Mouse (Mus musculus) right cerebral cortex, postnatal 36 days (tissue): ENCODE data around the gene Hectd4.
"Not testable (repeated sequence)": the region's sequence is repeated elsewhere in the genome, so short reads cannot be mapped to it uniquely, and the experiment has no call there.

Experiments used
- DNase-seq, 2 experiments: peaks; one replicate each; pipeline ENCODE4 v3.0.0; 2022; ENCODE audit warnings: low spot score in 2 of 2, mixed read lengths in 1 of 2

The Hectd4 gene

DNA sequence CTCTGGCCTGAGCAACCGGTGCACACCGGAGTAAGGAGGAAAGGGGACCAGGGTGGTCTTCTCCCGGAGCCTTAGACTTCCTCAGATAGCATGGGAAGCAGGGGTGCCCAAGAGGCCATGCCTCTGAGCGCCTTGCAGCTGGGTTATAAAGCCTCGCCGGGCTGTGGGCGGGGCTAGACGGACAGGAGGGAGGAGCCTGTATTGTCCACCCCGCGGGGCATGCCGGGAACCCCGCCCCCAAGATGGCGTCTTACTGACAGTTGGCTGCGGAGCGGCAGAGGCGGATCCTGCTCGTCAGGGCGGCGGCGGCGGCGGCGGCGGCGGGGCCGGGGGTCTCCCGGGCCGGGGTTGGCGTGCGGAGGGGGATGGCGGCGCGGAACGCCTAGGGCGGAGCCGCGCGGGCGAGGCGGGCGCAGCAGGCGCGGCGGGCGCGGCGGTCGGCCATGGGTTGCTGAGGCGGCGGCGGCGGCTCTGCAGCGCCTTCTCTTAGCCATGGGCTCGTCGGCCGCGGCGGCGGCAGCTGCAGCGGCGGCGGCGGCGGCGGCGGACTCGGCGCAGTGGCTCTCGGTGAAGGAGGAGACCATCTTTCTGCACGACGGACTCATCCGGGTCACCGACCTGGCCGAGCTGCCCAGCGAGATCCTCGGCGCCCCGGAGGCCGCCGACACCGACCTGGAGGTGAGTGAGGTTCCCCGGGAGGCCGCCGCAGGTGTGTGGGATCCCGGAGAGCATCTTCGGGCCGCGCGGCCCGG lies at the start of gene Hectd4:
TSS of gene Hectd4 (plus strand) at position 240 of the 752 bp plus-strand sequence.
- peak; percentile 89 to 94 for DNase-seq

DNA sequence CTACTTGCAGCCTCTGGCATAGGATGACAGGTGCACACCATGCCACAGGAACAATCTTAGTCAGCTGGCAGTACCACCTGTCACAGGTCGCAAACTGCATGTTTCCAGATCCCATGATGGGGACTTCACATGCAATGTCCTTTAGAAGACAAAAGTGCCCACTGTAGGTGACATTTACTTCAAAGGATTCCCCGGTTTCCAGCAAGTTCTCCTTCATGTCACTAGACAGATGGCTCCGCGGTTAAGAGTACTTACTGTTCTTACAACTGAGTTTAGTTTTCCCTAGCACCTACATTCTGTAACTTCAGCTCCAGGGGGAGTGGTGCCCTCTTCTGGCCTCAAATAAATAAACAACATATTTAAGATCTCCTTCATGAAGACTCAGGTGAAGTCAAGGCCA lies 47.2 kb upstream of the Hectd4 start:
- no peak for DNase-seq

GRCm38 (mm10) chr5:121179077-121179857 lies 40.8 kb upstream of the Hectd4 start:
- DNase-seq, result no peak

- no peak for DNase-seq
These were observed 36.8 kb upstream of the Hectd4 start for GRCm38 (mm10) chr5:121183269-121183668.

- no peak for DNase-seq
These were observed 35.6 kb upstream of the Hectd4 start for GRCm38 (mm10) chr5:121184375-121184774.

- no peak for DNase-seq
These were observed 35.0 kb upstream of the Hectd4 start for GRCm38 (mm10) chr5:121184945-121185551.

DNA sequence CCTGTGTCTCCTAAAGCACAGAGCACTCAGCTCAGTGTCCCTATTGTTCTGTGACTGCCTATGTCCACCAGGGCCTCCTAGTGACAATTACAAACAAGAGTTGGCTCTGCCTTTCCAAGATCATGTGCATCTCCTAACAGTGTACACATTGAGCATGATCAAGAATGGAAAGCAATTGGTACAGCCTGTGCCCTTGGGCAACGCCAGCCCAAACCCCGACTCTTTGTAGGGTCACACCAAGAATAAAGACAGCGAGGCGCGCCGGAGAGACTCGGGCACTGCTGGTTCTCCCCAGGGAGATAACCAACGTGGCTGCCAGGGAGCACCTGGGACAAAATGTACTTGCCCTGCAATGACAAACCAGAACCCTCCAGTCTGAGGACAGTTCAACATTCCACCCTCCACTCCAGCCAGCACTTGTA lies 32.4 kb upstream of the Hectd4 start:
- DNase-seq, result no peak

DNA sequence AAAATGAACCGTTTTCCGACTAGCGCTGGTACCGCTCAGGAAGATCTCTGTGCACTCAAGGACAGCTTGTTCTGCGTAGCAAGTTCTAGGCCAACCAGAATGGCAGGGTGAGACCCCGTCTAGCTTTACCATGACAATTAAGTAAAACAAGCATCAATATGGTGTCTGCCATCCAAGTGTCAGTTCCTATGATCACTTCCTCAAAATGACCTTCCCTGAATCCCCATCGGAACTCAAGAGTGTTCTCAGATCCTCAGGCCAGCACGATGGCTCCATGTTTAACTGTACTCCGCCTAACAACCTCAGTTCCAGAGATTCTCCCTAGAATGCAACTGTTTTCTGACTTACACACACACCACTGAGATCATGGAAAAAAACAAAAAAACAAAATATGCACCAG lies 31.8 kb upstream of the Hectd4 start:
- DNase-seq, result no peak

- DNase-seq, result no peak
These were observed 30.8 kb upstream of the Hectd4 start for GRCm38 (mm10) chr5:121189182-121189581.

DNA sequence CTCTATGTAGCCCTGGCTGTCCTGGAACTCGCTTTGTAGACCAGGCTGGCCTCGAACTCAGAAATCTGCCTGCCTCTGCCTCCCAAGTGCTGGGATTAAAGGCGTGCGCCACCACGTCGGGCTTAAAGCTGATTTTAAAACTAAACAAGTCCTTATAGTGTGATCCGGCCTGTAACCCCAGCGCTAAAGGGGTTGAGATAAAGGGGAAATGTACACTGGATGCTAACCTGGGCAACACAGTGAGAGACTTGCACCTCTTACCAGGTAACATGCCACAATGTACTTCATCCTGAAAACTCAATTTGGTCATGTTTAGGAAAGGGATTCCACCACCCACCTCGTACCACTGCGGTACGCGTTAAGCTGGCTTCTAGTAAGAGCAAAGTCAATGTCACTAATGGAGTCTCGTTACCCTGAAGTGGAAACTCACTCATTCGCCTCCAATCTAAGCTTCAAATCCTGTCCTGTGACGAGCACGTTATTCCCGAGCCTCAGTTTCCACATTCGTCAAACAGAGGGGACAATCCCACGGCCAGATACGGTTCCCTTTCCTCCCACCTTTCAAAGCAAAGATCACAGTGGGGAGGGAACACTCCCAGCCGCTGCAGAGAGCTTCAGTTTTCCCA lies 29.7 kb upstream of the Hectd4 start:
- DNase-seq, result no peak

DNA sequence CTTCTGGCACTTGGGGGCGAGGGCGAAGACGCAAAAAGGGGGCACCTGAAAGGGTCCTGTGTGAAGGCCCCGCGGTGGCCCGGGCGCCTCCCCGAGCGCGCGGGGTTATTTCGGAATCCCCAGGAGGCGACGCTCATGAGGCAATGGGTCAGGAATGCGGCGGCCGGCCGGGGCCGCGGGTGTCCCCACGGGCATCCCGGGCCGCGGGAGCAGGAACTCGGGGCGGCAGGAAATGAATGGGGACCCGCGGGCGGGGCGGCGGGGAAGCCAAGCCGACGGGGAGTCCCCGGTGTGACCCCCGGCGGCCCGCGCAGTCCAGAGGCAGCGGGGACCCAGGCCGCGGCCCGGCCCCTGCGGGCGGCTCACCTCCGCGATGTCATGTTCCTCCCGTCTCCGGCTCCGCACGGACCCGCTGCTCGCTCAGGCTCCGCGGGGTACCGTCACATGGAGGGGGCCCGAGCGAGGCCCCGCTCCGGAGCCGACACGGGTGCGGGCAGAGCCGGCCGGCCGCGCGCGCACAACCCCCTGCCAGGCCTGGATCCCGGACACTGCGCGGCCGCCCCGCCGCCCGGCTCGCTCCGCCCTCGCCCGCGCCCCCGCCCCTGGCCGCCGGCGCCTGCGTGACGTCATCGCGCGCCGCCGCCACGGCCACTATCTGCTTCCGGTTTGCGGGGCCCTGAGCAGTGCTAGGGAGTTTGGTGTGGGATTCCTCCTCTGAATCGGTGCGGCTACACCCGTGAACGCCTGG lies 29.0 kb upstream of the Hectd4 start, which contains the start of gene Ptpn11:
TSS of gene Ptpn11 (minus strand) at position 562 of the 748 bp plus-strand sequence.
- DNase-seq, result peak; percentile 69 to 75

DNA sequence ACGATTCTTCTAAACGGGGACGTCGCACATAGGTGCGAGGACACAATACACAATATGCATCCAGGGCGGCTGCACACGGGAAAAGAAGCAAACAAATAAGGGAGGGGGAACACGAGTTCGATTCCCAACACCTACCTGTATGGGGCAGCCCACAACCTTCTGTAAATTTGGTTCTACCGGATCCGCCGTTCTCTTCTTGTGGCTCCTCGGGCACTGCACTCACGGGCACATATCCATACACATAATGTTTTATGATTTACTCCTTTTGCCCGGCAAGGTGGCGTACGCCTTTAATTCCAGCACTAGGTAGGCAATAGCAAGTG lies 28.5 kb upstream of the Hectd4 start:
- DNase-seq, result no peak

GRCm38 (mm10) chr5:121194173-121194572 lies 25.8 kb upstream of the Hectd4 start:
- DNase-seq, result no peak

- no peak for DNase-seq
These were observed 23.3 kb upstream of the Hectd4 start for GRCm38 (mm10) chr5:121196764-121197163.

DNA sequence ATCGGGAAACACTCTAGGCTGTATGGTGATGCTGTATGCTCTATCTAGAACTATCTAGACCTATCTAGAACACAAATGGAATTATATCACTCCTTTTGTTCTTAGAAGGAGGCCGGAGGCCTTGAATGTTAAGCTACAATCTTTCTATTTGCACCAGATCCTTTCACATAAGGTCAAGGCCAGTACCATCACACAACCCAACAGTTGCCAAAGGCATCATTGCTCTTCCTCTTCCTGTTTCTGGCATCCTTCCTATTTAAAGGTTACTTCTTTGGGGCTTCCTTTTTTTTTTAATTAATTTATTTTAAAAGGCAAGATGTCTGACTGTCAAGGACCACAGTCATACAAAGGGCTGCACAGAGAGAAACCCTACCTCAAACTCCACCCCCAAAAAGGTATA lies 22.7 kb upstream of the Hectd4 start:
- DNase-seq, result no peak

DNA sequence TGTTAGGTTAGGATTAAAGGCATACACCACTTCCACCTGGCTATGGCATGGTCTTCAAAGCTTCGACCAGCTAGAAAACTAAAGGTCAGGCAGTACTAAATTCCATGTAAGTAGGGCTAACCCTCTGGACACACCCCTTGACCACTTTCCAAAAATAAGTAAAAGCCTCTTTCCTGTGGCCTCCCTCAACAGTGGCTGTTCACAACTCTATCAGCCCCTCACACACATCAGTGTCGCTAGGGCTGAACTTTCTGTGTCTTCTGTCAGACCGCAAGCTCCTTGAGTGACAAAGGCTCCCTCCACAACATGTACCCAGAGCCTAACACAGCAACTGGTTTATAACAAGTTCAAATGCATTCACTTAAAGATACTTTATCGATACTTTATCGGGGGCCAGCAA lies 21.6 kb upstream of the Hectd4 start:
- DNase-seq, result no peak

GRCm38 (mm10) chr5:121201739-121202138 lies 18.3 kb upstream of the Hectd4 start:
- no peak for DNase-seq

DNA sequence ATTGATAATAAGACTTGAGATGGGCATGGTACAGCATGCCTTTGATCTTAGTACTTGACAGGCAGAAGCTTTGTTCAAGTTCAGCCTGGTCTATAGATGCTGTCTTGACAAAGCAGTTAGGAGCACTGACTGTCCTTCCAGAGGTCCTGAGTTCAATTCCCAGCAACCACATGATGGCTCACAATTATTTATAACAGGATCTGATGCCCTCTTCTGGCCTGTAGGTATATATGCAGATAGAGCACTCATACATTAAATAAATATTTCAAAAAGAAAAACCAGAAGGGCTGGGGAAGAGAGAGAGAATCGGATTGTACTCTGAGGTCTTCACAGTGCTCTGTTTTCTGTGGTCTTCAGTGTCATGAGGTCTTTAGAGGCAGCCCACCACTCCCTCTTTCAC lies 17.6 kb upstream of the Hectd4 start:
- no peak for DNase-seq

DNA sequence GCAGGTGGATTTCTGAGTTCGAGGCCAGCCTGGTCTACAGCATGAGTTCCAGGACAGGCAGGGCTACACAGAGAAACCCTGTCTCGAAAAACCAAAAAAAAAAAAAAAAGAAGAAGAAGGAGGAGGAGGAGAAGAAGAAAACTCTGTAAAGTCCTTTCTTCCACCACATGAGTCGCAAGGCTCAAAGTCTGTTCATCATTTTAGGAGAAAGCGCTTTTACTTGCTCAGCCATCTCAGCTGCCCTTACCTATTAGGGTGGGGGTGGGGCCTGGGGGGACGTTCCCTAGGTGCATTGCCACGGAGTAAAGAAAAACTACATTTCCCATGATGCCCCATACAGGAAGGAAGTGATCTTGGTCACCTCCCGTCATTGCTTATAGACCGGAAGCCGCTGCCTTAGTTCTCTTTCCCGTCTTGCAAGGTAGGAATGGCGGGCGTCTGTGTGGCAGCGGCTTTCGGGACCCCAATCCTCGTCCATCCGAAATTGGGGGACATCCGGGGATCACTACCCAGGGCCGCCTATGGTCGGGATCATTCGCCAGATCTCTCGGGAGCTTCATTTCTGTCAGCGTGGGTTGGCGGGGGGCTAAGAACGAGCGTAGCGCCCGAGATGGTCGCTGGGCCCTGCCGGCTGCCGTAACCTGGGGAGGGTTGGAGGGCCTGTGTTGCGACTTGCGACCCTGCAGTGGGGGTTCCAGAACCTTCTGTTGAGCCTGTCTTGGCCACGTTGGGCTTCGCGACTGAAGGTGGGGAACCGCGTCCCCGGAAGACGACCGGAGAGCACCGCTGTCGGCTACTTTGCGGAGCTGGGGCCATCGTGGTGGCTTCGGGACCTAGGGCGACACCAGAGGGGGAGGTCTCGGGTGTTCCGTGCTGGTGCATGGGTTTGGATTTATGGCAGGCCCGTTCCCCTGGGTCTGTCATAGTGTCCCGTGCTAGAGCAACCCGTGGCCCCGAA lies 15.6 kb upstream of the Hectd4 start, which contains the start of gene Rpl6:
TSS of gene Rpl6 (plus strand) at position 350 of the 958 bp plus-strand sequence.
- peak; percentile 70 to 74 for DNase-seq

DNA sequence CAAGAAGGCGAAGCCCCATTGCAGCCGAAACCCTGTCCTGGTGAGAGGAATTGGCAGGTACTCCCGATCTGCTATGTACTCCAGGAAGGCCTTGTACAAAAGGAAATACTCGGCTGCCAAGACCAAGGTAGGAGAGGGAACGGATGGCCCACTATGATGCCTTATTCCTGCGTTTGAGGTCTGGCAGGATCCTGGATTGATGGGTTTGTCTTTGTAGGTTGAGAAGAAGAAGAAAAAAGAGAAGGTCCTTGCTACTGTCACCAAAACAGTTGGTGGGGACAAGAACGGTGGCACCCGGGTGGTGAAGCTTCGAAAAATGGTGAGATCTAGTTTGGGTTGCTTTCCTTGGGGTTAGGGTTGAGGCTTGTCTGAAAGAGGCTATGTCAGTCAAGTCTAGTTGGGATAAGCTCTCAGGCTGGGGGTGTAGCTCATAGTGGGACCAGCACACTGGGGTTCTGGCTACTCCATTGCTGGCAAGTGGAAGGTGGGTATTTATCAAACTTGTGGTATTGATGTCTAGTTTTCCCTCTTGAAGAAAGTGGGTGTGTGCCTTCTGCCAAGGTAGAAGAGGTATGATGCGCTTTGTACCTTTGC lies 14.4 kb upstream of the Hectd4 start:
- not testable (repeated sequence) for DNase-seq
